ENCODE assay signal across 26 mouse cellular contexts in genomic region chr15:23022635-23023034, GRCm38 (mm10).
A peak's percentile ranks its signal among the peaks of the same experiment; 100 is the strongest.
DNase-seq lines count a peak whose midpoint lies in the region; ATAC-seq and TF ChIP-seq lines count a peak whose summit lies in the region.
"Had no signal": no experiment of that assay in that cellular context is flagged by ENCODE, and none has a peak within 500 bp of the region (broad histone marks: within the 10 kb centered on the region; RNA-seq: fewer than 3 reads in every experiment).

No protein-coding gene starts in this region.

- TF ChIP-seq POLR2A in heart, adult 2 months (IDR thresholded peaks at IDR 0.05; ENCODE audit: insufficient read depth, low read depth, low read length), result no peak

- no peaks in the 10 kb centered on the region for H3K79me2 ChIP-seq in heart, adult 2 months (replicated peaks; ENCODE audit: control insufficient read depth, insufficient read depth, low read length)

- H3K4me1 ChIP-seq in lung, embryonic 14.5 days (ENCODE audit: insufficient read depth), result no peaks in the 10 kb centered on the region
- H3K4me1 ChIP-seq in heart, adult 2 months (ENCODE audit: control insufficient read depth, insufficient read depth, low read length), result no peaks in the 10 kb centered on the region
- H3K4me1 ChIP-seq: embryonic facial prominence, embryonic 15.5 days; heart, embryonic 12.5 days; heart, embryonic 15.5 days; hindbrain, embryonic 13.5 days had no signal

- intact Hi-C loops in heart, adult 2 months (cut with DNase I), result no loop called here

- no peak for TF ChIP-seq EP300 in heart, adult 2 months (IDR thresholded peaks at IDR 0.05; ENCODE audit: insufficient read depth, low read depth, low read length)

- peak; percentile 21; the same call in 1 of the 2 replicates for ATAC-seq in lung, embryonic 14.5 days (ENCODE audit: insufficient read depth)
- ATAC-seq: forebrain, embryonic 14.5 days; forebrain, postnatal 0 days; hindbrain, embryonic 16.5 days; Patski had no signal

- no peak overlapping the region for H3K27ac ChIP-seq in lung, embryonic 14.5 days (ENCODE audit: low read depth)
- no peak overlapping the region for H3K27ac ChIP-seq in heart, adult 2 months
- H3K27ac ChIP-seq: embryonic facial prominence, embryonic 12.5 days; embryonic facial prominence, embryonic 15.5 days; gastrocnemius, adult 2 months; heart, embryonic 15.5 days; hindbrain, embryonic 10.5 days; hindbrain, embryonic 13.5 days had no signal

- no peak overlapping the region for H3K9ac ChIP-seq in lung, embryonic 14.5 days
- no peak overlapping the region for H3K9ac ChIP-seq in heart, adult 2 months (ENCODE audit: low read depth, low read length)
- H3K9ac ChIP-seq: embryonic facial prominence, embryonic 12.5 days; embryonic facial prominence, embryonic 15.5 days; forebrain, postnatal 0 days; heart, embryonic 12.5 days; heart, embryonic 15.5 days; hindbrain, embryonic 13.5 days had no signal

- no peaks in the 10 kb centered on the region for H3K9me3 ChIP-seq in lung, embryonic 14.5 days (ENCODE audit: low read depth, low read length)
- H3K9me3 ChIP-seq: embryonic facial prominence, embryonic 12.5 days; embryonic facial prominence, embryonic 15.5 days; heart, embryonic 12.5 days; heart, embryonic 15.5 days; hindbrain, embryonic 10.5 days; hindbrain, embryonic 13.5 days had no signal

- no peak overlapping the region for H3K4me3 ChIP-seq in lung, embryonic 14.5 days (ENCODE audit: low read depth, low read length)
- no peak overlapping the region for H3K4me3 ChIP-seq in heart, adult 2 months
- H3K4me3 ChIP-seq: embryonic facial prominence, embryonic 12.5 days; embryonic facial prominence, embryonic 15.5 days; gastrocnemius, adult 2 months; heart, embryonic 12.5 days; heart, embryonic 15.5 days; hindbrain, embryonic 10.5 days; hindbrain, embryonic 13.5 days had no signal

- H3K4me2 ChIP-seq in lung, embryonic 14.5 days, result no peak overlapping the region
- H3K4me2 ChIP-seq: embryonic facial prominence, embryonic 12.5 days; embryonic facial prominence, embryonic 15.5 days; heart, embryonic 12.5 days; heart, embryonic 15.5 days; hindbrain, embryonic 13.5 days had no signal

- no peaks in the 10 kb centered on the region for H3K36me3 ChIP-seq in lung, embryonic 14.5 days (ENCODE audit: insufficient read depth)
- no peaks in the 10 kb centered on the region for H3K36me3 ChIP-seq in heart, adult 2 months (ENCODE audit: control insufficient read depth, insufficient read depth, low read length)
- H3K36me3 ChIP-seq: embryonic facial prominence, embryonic 12.5 days; embryonic facial prominence, embryonic 15.5 days; heart, embryonic 12.5 days; heart, embryonic 15.5 days; hindbrain, embryonic 10.5 days; hindbrain, embryonic 13.5 days had no signal

- peak; percentile 46 for DNase-seq in lung, embryonic 14.5 days
- no peak for DNase-seq in lung, postnatal 10 days
- peak; percentile 21 for DNase-seq in 416B (ENCODE audit: low read depth)
- peak; percentile 23 for DNase-seq in NIH3T3 (ENCODE audit: low read depth)
- DNase-seq in heart, adult 2 months, result no peak
- DNase-seq in cerebellum, adult 8-10 months, result no peak
- DNase-seq: adrenal gland, adult 2 months; adrenal gland, postnatal 14 days; cerebellum, adult 11-12 months; cerebellum, adult 9-10 months; cerebellum, postnatal 14 days; forebrain, postnatal 0 days; gastrocnemius, adult 2 months; gastrocnemius, postnatal 14 days; heart, adult 11 months; heart, postnatal 10 days; heart, postnatal 36 days had no signal

- no peaks in the 10 kb centered on the region for H3K27me3 ChIP-seq in lung, embryonic 14.5 days (ENCODE audit: insufficient read depth, low read length)
- H3K27me3 ChIP-seq in heart, adult 2 months (ENCODE audit: control insufficient read depth, insufficient read depth, low read length), result no peaks in the 10 kb centered on the region
- H3K27me3 ChIP-seq: embryonic facial prominence, embryonic 12.5 days; embryonic facial prominence, embryonic 15.5 days; heart, embryonic 12.5 days; heart, embryonic 15.5 days; hindbrain, embryonic 13.5 days; Patski had no signal

- TF ChIP-seq CTCF in lung, embryonic 14.5 days (IDR thresholded peaks at IDR 0.05; ENCODE audit: low read depth), result no peak
- no peak for TF ChIP-seq CTCF in heart, adult 2 months (IDR thresholded peaks at IDR 0.05)

Comparison
In these comparisons a context has a peak if more than half of its experiments do, and no peak if none do; other contexts are left out.
1. DNase-seq: peak in lung, embryonic 14.5 days (single experiment), 416B (single experiment) and NIH3T3 (single experiment); none in lung, postnatal 10 days (single experiment), heart, adult 2 months (0 of 2) and cerebellum, adult 8-10 months (single experiment).